Mouse (Mus musculus): ENCODE data around the gene Prl2c1.
"Not testable (repeated sequence)": the region's sequence is repeated elsewhere in the genome, so short reads cannot be mapped to it uniquely, and the experiment has no call there.

Prl2c1 gene

DNA sequence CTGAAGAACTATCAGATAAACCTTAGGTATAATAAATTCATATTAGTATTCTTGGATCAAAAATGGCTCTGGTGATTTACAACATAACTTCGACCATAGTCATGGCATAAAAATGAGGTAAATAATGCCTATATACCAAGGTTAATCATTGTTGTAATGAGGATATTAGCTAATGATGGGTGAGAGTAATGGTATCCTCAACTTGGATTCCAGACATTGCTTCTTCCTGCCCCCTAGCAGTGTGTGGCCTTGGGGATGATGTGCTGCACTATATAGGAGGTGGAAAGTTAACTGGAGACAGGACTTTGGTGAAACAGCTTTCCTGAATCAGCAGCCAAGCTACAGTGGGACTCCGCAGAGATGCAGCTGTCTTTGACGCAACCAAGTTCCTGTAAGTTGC is at the start of gene Prl2c1:
TSS of gene Prl2c1 (plus strand) at position 301 of the 400 bp plus-strand sequence.
- in situ Hi-C loops (cut with MboI; ENCODE audit: unreplicated experiment in 2 of 2) = no loop called here

DNA sequence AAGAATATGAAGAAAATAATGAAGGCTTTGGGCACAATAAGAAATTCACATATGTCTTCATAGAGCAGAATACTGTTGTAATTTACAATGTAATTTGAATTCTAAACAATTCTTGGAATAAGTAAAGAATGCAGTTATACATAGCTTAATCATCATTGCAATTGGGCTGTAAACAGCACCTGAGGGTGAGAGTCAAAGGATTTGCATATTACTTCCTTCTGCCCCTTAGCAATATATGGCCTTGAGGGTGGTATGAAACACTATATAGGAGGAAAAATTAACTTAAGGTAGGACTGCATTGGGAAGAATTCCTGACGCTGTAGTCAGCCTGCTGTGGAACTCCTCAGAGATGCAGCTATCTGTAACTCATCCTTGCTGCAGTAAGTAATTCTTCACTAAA is 47.8 kb upstream of the Prl2c1 start, which contains the start of gene Prl2a1:
TSS of gene Prl2a1 (plus strand) at position 301 of the 400 bp plus-strand sequence.
- in situ Hi-C loops (cut with MboI; ENCODE audit: unreplicated experiment in 2 of 2) = no loop called here

- in situ Hi-C loops (cut with MboI; ENCODE audit: unreplicated experiment in 2 of 2) = no loop called here
These were observed 46.4 kb upstream of the Prl2c1 start for GRCm38 (mm10) chr13:27802765-27803164.

- in situ Hi-C loops (cut with MboI; ENCODE audit: unreplicated experiment in 2 of 2) = not testable (repeated sequence)
These were observed 55.1 kb downstream of the Prl2c1 start for GRCm38 (mm10) chr13:27904236-27904635.

Data from v-Abl transformed pro-B cells (cell line).